8 mouse cellular contexts compared by ENCODE assay signal in the genomic region with DNA sequence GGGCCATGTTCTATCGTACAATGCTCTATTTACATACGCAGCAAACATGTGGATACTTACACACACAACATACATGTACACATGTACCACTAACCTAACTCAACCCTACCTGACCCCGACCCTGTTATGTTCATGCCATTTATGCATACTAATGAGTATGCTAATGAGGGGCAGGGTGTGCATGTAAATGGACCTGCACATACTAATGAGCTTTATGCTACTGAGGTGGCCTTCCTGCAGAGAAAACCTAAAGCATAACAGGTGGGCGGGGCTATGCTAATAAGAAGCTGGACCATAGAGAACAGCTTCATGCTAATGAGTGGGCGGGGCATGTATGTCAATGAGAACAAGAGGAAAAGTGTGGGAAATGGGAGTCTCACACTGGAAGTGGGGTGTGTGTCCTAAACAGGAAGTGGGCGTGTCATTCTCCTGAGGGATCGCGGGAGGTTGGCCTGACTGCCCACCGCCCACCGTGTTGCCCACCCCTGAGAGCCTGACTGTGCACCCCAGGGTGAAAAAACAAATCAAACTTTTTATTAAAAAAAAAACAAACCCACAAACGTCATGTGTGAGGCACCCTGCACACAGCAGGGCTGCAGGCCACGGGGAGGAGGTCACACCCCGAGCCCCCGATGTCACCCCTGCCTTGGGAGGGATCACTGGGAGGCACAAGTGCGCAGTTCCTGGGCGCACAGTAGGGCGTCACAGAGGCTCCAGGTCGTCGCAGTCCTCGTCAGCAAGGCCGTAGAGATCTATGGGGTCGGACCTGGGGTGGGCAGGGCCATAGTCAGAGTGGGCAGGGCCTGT. TPM values are rescaled to one million over a fixed set of nuclear protein-coding genes. Genes with fewer than 3 reads are reported as not detected.
A peak's percentile ranks its signal among the peaks of the same experiment; 100 is the strongest.
DNase-seq lines count a peak whose midpoint lies in the region; ATAC-seq lines count a peak whose summit lies in the region.

A gene (minus strand): TSS at position 803 of the 807 bp plus-strand sequence.

- no peaks in the 10 kb centered on the region for H3K4me1 ChIP-seq in heart, embryonic 10.5 days
- H3K4me1 ChIP-seq in kidney, embryonic 15.5 days = no peaks in the 10 kb centered on the region
- H3K4me1 ChIP-seq in liver, embryonic 16.5 days (ENCODE audit: control insufficient read depth, low read depth, low read length) = no peaks in the 10 kb centered on the region
- no peaks in the 10 kb centered on the region for H3K4me1 ChIP-seq in stomach, embryonic 15.5 days

- H3K9me3 ChIP-seq in heart, embryonic 10.5 days = peaks cover 2% of the 10 kb centered on the region; the same call in 1 of the 2 replicates
- H3K9me3 ChIP-seq in kidney, embryonic 15.5 days (replicated peaks) = peaks cover 8% of the 10 kb centered on the region
- peaks cover 3% of the 10 kb centered on the region for H3K9me3 ChIP-seq in liver, embryonic 16.5 days (replicated peaks; ENCODE audit: control insufficient read depth, low read length)
- no peaks in the 10 kb centered on the region for H3K9me3 ChIP-seq in stomach, embryonic 15.5 days

- H3K36me3 ChIP-seq in heart, embryonic 10.5 days = peaks cover 16% of the 10 kb centered on the region
- H3K36me3 ChIP-seq in kidney, embryonic 15.5 days = peaks cover 16% of the 10 kb centered on the region
- peaks cover 12% of the 10 kb centered on the region for H3K36me3 ChIP-seq in liver, embryonic 16.5 days (ENCODE audit: control insufficient read depth, insufficient read depth)
- H3K36me3 ChIP-seq in stomach, embryonic 15.5 days = peaks cover 12% of the 10 kb centered on the region

- no peak within 1 kb of the TSS for H3K9ac ChIP-seq in kidney, embryonic 15.5 days
- H3K9ac ChIP-seq in liver, embryonic 16.5 days (ENCODE audit: low read depth, low read length) = no peak within 1 kb of the TSS
- H3K9ac ChIP-seq in stomach, embryonic 15.5 days = no peak within 1 kb of the TSS

- no peak within 1 kb of the TSS for H3K4me2 ChIP-seq in kidney, embryonic 15.5 days
- H3K4me2 ChIP-seq in liver, embryonic 16.5 days (ENCODE audit: low read depth, low read length) = no peak within 1 kb of the TSS
- H3K4me2 ChIP-seq in stomach, embryonic 15.5 days = no peak within 1 kb of the TSS

- H3K27me3 ChIP-seq in heart, embryonic 10.5 days (ENCODE audit: insufficient read depth, poor library complexity, severe bottlenecking) = no peaks in the 10 kb centered on the region
- no peaks in the 10 kb centered on the region for H3K27me3 ChIP-seq in kidney, embryonic 15.5 days
- no peaks in the 10 kb centered on the region for H3K27me3 ChIP-seq in liver, embryonic 16.5 days (ENCODE audit: control insufficient read depth, insufficient read depth, low read depth, low read length)
- no peaks in the 10 kb centered on the region for H3K27me3 ChIP-seq in stomach, embryonic 15.5 days (replicated peaks)

- peak; percentile 52; the same call in 1 of the 2 replicates for ATAC-seq in common myeloid progenitor, adult 5-6 weeks (replicated peaks; ENCODE audit: low read depth, poor library complexity, severe bottlenecking)
- ATAC-seq in kidney, embryonic 15.5 days (replicated peaks; ENCODE audit: low FRiP score) = peak; percentile 22; the same call in 1 of the 2 replicates
- peak; percentile 24; the same call in 1 of the 2 replicates for ATAC-seq in liver, embryonic 16.5 days (ENCODE audit: low read depth)
- no peak; the same call in 1 of the 2 replicates for ATAC-seq in stomach, embryonic 15.5 days (ENCODE audit: insufficient read depth, low FRiP score, low read depth)

- 95% methylated on average over 22 of the region's 22 CpGs for WGBS in heart, embryonic 10.5 days
- 96% methylated on average over 22 of the region's 22 CpGs for WGBS in kidney, embryonic 15.5 days
- 86% methylated on average over 22 of the region's 22 CpGs for WGBS in liver, embryonic 16.5 days (ENCODE audit: insufficient replicate concordance)
- 97% methylated on average over 22 of the region's 22 CpGs for WGBS in stomach, embryonic 15.5 days

- H3K27ac ChIP-seq in heart, embryonic 10.5 days = no peak within 1 kb of the TSS
- 0 out of 2 replicates have a peak within 1 kb of the TSS, but pooled peaks have one; percentile 56 for H3K27ac ChIP-seq in kidney, embryonic 15.5 days
- no peak within 1 kb of the TSS for H3K27ac ChIP-seq in liver, embryonic 16.5 days (ENCODE audit: low read length)
- H3K27ac ChIP-seq in stomach, embryonic 15.5 days = no peak within 1 kb of the TSS

- H3K4me3 ChIP-seq in heart, embryonic 10.5 days = no peak within 1 kb of the TSS
- no peak within 1 kb of the TSS for H3K4me3 ChIP-seq in kidney, embryonic 15.5 days (replicated peaks)
- no peak within 1 kb of the TSS for H3K4me3 ChIP-seq in liver, embryonic 16.5 days (ENCODE audit: low read depth, low read length)
- no peak within 1 kb of the TSS for H3K4me3 ChIP-seq in stomach, embryonic 15.5 days (replicated peaks)

- peak in 1 of 2 experiments; percentile 2 for DNase-seq in frontal cortex, adult 2 months (ENCODE audit: extremely low spot score in 1 of 2, low spot score in 1 of 2)
- no peak for DNase-seq in frontal cortex, postnatal 36 days (ENCODE audit: low spot score in 2 of 2)
- peak; percentile 20 for DNase-seq in MN1 (ENCODE audit: low spot score)
- DNase-seq in heart, embryonic 10.5 days (ENCODE audit: low spot score) = no peak

RNA-seq across cellular contexts. Expression of the gene that starts here (rescaled TPM):
- polyA plus RNA-seq in frontal cortex, adult 2 months (2012; rRNA removed) = 175 and 181 TPM in 2 replicates
- 11.1 and 23.5 TPM in 2 replicates for total RNA-seq in common myeloid progenitor, adult 5-6 weeks (2017)
- polyA plus RNA-seq in heart, embryonic 10.5 days (2016; fragmentation: Nextera tagmentation; extraction: Ambion mirVana) = 125 TPM in 2 replicates
- 130 and 150 TPM in 2 replicates for polyA plus RNA-seq in kidney, embryonic 15.5 days (2015; fragmentation: Nextera tagmentation; extraction: Ambion mirVana)
- 25.9 and 31.4 TPM in 2 replicates for polyA plus RNA-seq in liver, embryonic 16.5 days (2015; fragmentation: Nextera tagmentation; extraction: Ambion mirVana)
- 128 and 139 TPM in 2 replicates for polyA plus RNA-seq in stomach, embryonic 15.5 days (2015; fragmentation: Nextera tagmentation; extraction: Ambion mirVana)
